Mouse (Mus musculus) neural tube, embryonic 15.5 days (tissue): ENCODE results near the gene Olfr1471. TPM values are rescaled to one million over a fixed set of nuclear protein-coding genes. Genes with fewer than 3 reads are reported as not detected.
"Not testable (repeated sequence)": the region's sequence is repeated elsewhere in the genome, so short reads cannot be mapped to it uniquely, and the experiment has no call there.

Experiments
- ATAC-seq: fragments of 200-750 bp; cut with Nextera tagmentation; 2 replicates; pipeline ENCODE4 v1.8.0; 2017; ENCODE audit warnings: mild to moderate bottlenecking, moderate TSS enrichment, moderate library complexity; ENCODE audit not compliant: low FRiP score
- H3K27ac ChIP-seq: fragments of 300-500 bp; sonication (generic); replicated peaks from 2 replicates; pipeline ENCODE4 v1.5.1; 2015; ENCODE audit warnings: mild to moderate bottlenecking, inconsistent platforms
- H3K27me3 ChIP-seq: fragments of 300-500 bp; sonication (generic); replicated peaks from 2 replicates; pipeline ENCODE4 v1.6.1; 2015; ENCODE audit warnings: inconsistent platforms
- H3K36me3 ChIP-seq: fragments of 300-500 bp; sonication (generic); 2 replicates; pipeline ENCODE4 v1.6.1; 2015; ENCODE audit warnings: inconsistent platforms
- H3K4me1 ChIP-seq: fragments of 300-500 bp; sonication (generic); 2 replicates; pipeline ENCODE4 v1.6.1; 2015; ENCODE audit warnings: inconsistent platforms
- H3K4me2 ChIP-seq: fragments of 300-500 bp; sonication (generic); 2 replicates; pipeline ENCODE4 v1.6.1; 2015; ENCODE audit warnings: inconsistent platforms, mild to moderate bottlenecking, moderate library complexity
- H3K4me3 ChIP-seq: fragments of 300-500 bp; sonication (generic); replicated peaks from 2 replicates; pipeline ENCODE4 v1.5.1; 2015; ENCODE audit warnings: mild to moderate bottlenecking, inconsistent platforms
- H3K9ac ChIP-seq: fragments of 300-500 bp; sonication (generic); replicated peaks from 2 replicates; pipeline ENCODE4 v1.6.1; 2015; ENCODE audit warnings: mild to moderate bottlenecking, inconsistent platforms
- H3K9me3 ChIP-seq: fragments of 300-500 bp; sonication (generic); replicated peaks from 2 replicates; pipeline ENCODE4 v1.6.1; 2016; ENCODE audit warnings: inconsistent platforms
- whole genome bisulfite sequencing: fragments of 180-500 bp; shearing (Covaris S2); methylation state at CpG from one replicate; pipeline ENCODE4 v1.1.7; 2015; ENCODE audit warnings: mixed read lengths; 5-methylcytosine and 5-hydroxymethylcytosine counted together
- polyA plus RNA-seq: library from polyadenylated mRNA; unstranded; fragments of >200 nt; fragmentation: Nextera tagmentation; extraction: Ambion mirVana; gene quantifications from 2 replicates; pipeline ENCODE4 v1.2.1, GENCODE M21; 2015

Olfr1471 gene
- polyA plus RNA-seq, result not detected in 2 replicates

DNA sequence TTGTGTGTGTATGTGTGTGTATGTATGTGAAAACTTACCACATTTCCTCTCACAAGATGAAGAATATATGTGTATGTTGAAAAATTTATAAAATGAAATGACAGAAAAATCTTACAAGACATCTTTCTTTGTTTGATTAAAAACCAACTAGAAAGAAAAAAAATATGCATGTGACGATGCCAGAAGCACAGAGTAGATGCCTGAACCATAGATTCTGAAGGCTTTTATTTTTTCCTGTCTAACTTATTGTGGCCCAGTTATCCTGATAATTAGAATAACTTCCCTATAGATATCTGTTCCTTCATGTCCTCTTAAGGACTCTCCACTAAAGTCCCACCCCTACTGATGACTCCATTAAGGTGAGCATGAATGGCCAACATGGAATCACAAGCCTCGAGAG, at the start of gene Olfr1471:
Gene Olfr1471, plus strand, starts transcription at position 301 of the 400 bp plus-strand sequence.
- not testable (repeated sequence) for H3K36me3 ChIP-seq, H3K27me3 ChIP-seq, ATAC-seq, H3K4me1 ChIP-seq, H3K9ac ChIP-seq, H3K4me3 ChIP-seq, H3K9me3 ChIP-seq, H3K27ac ChIP-seq, H3K4me2 ChIP-seq
- 74% methylated on average over 2 of the region's 2 CpGs for WGBS

- Histone ChIP-seq H3K4me3 (no peak within 1 kb of the TSS), H3K27ac (no peak within 1 kb of the TSS), H3K4me2 (no peak within 1 kb of the TSS), H3K36me3 (no peaks in the 10 kb centered on the region), H3K9ac (no peak within 1 kb of the TSS), H3K9me3 (peaks cover 15% of the 10 kb centered on the region; the same call in 1 of the 2 replicates), H3K27me3 (no peaks in the 10 kb centered on the region), H3K4me1 (no peaks in the 10 kb centered on the region)
- WGBS, result 80% methylated on average over 2 of the region's 2 CpGs
- no peak for ATAC-seq
Measured at GRCm38 (mm10) chr19:13407549-13407948, 35.7 kb upstream of the Olfr1471 start, which contains the start of gene Olfr1469. TSS of gene Olfr1469 (plus strand) at chr19:13407849.

GRCm38 (mm10) chr19:13455986-13456385, 12.8 kb downstream of the Olfr1471 start, which contains the start of gene Olfr1472:
TSS of gene Olfr1472 (minus strand) at chr19:13456086.
- 91% methylated on average over 1 of the region's 1 CpGs for WGBS
- H3K4me2 ChIP-seq, result no peak within 1 kb of the TSS
- no peak within 1 kb of the TSS for H3K4me3 ChIP-seq
- peaks cover 9% of the 10 kb centered on the region for H3K9me3 ChIP-seq
- no peaks in the 10 kb centered on the region for H3K36me3 ChIP-seq
- H3K9ac ChIP-seq, result no peak within 1 kb of the TSS
- no peak within 1 kb of the TSS for H3K27ac ChIP-seq
- no peaks in the 10 kb centered on the region for H3K27me3 ChIP-seq
- H3K4me1 ChIP-seq, result no peaks in the 10 kb centered on the region
- ATAC-seq, result no peak

GRCm38 (mm10) chr19:13469265-13469664, 26.1 kb downstream of the Olfr1471 start, which contains the start of gene Olfr1474:
TSS of gene Olfr1474 (plus strand) at chr19:13469565.
- not testable (repeated sequence) for ATAC-seq, H3K36me3 ChIP-seq, H3K4me3 ChIP-seq, H3K27ac ChIP-seq, H3K9me3 ChIP-seq, H3K9ac ChIP-seq, H3K4me2 ChIP-seq, H3K4me1 ChIP-seq, H3K27me3 ChIP-seq
- WGBS, result 85% methylated on average over 4 of the region's 4 CpGs

DNA sequence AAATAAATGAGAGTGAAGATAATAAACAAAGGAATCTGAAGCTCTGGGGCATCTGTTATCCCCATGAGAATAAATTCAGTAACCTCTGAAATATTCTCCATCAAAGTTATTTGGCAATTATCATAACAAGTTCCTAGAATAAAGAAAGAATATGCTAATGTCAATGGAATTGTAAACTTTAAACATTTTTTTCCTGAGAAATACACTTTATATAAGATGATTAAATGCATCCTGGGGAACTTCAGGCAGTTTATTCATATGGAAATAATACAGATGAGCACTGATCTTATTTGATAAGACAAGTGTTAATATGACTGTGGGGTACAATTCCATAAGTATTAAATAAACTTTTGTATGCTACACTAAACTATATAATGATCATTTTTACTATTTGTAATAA, 36.9 kb downstream of the Olfr1471 start, which contains the start of gene Olfr1475:
Gene Olfr1475, minus strand, starts transcription at position 101 of the 400 bp plus-strand sequence.
- Histone ChIP-seq H3K27me3 (no peaks in the 10 kb centered on the region), H3K4me2 (no peak within 1 kb of the TSS), H3K9me3 (no peaks in the 10 kb centered on the region), H3K4me1 (no peaks in the 10 kb centered on the region), H3K27ac (no peak within 1 kb of the TSS), H3K4me3 (no peak within 1 kb of the TSS), H3K9ac (no peak within 1 kb of the TSS), H3K36me3 (no peaks in the 10 kb centered on the region)
- no peak for ATAC-seq

GRCm38 (mm10) chr19:13500246-13500645, 57.0 kb downstream of the Olfr1471 start, which contains the start of gene Olfr1477:
TSS of gene Olfr1477 (plus strand) at chr19:13500546.
- H3K27me3 ChIP-seq, result no peaks in the 10 kb centered on the region
- peaks cover 6% of the 10 kb centered on the region; the same call in 1 of the 2 replicates for H3K9me3 ChIP-seq
- H3K4me2 ChIP-seq, result no peak within 1 kb of the TSS
- H3K4me1 ChIP-seq, result no peaks in the 10 kb centered on the region
- no peaks in the 10 kb centered on the region for H3K36me3 ChIP-seq
- no peak within 1 kb of the TSS for H3K4me3 ChIP-seq
- WGBS, result 80% methylated on average over 3 of the region's 3 CpGs
- H3K9ac ChIP-seq, result no peak within 1 kb of the TSS
- no peak within 1 kb of the TSS for H3K27ac ChIP-seq
- ATAC-seq, result no peak

Other genes starting within 250 kb of the Olfr1471 start
- not detected in 2 replicates for gene Olfr1463, start 212.1 kb upstream of the Olfr1471 start, polyA plus RNA-seq
- gene Olfr1465, start 127.9 kb upstream of the Olfr1471 start, polyA plus RNA-seq, result not detected in 2 replicates
- gene Olfr1466, start 104.5 kb upstream of the Olfr1471 start, polyA plus RNA-seq, result not detected in 2 replicates
- not detected in 2 replicates for gene Olfr1467, start 81.2 kb upstream of the Olfr1471 start, polyA plus RNA-seq
- not detected in 2 replicates for gene Olfr1469, start 35.6 kb upstream of the Olfr1471 start, polyA plus RNA-seq
- not detected in 2 replicates for gene Olfr1472, start 12.7 kb downstream of the Olfr1471 start, polyA plus RNA-seq
- not detected in 2 replicates for gene Olfr1474, start 26.2 kb downstream of the Olfr1471 start, polyA plus RNA-seq
- not detected in 2 replicates for gene Olfr1475, start 36.8 kb downstream of the Olfr1471 start, polyA plus RNA-seq
- not detected in 2 replicates for gene Olfr1477, start 57.1 kb downstream of the Olfr1471 start, polyA plus RNA-seq
- not detected in 2 replicates for gene Olfr1480, start 84.5 kb downstream of the Olfr1471 start, polyA plus RNA-seq
- not detected in 2 replicates for gene Olfr1484, start 140.1 kb downstream of the Olfr1471 start, polyA plus RNA-seq
- gene Olfr1487, start 174.0 kb downstream of the Olfr1471 start, polyA plus RNA-seq, result not detected in 2 replicates
- gene Olfr1489, start 188.2 kb downstream of the Olfr1471 start, polyA plus RNA-seq, result not detected in 2 replicates
- gene Olfr1490, start 207.7 kb downstream of the Olfr1471 start, polyA plus RNA-seq, result not detected in 2 replicates